Mouse (Mus musculus) heart, embryonic 11.5 days (tissue): ENCODE data around the gene Dlk2. TPM values are rescaled to one million over a fixed set of nuclear protein-coding genes. Genes with fewer than 3 reads are reported as not detected.

Source experiments
- ATAC-seq: fragments of 200-750 bp; cut with Nextera tagmentation; replicated peaks from 2 replicates; pipeline ENCODE4 v1.8.0; 2017; ENCODE audit warnings: moderate library complexity; ENCODE audit not compliant: insufficient number of reproducible peaks, low FRiP score, low TSS enrichment
- H3K27ac ChIP-seq: fragments of 300-500 bp; sonication (generic); 2 replicates; pipeline ENCODE4 v1.5.1; 2014; ENCODE audit warnings: mild to moderate bottlenecking, low read depth, low read length
- H3K27me3 ChIP-seq: fragments of 300-500 bp; sonication (generic); 2 replicates; pipeline ENCODE4 v1.6.1; 2014; ENCODE audit warnings: mild to moderate bottlenecking, low read length, mixed read lengths; ENCODE audit not compliant: control insufficient read depth, insufficient read depth
- H3K36me3 ChIP-seq: fragments of 300-500 bp; sonication (generic); 2 replicates; pipeline ENCODE4 v1.6.1; 2014; ENCODE audit warnings: mild to moderate bottlenecking, low read length, moderate library complexity, mixed read lengths; ENCODE audit not compliant: control insufficient read depth, insufficient read depth
- H3K4me1 ChIP-seq: fragments of 300-500 bp; sonication (generic); 2 replicates; pipeline ENCODE4 v1.6.1; 2014; ENCODE audit warnings: low read length; ENCODE audit not compliant: control insufficient read depth, insufficient read depth
- H3K4me2 ChIP-seq: fragments of 300-500 bp; sonication (generic); 2 replicates; pipeline ENCODE4 v1.6.1; 2014; ENCODE audit warnings: mild to moderate bottlenecking, moderate library complexity
- H3K4me3 ChIP-seq: fragments of 300-500 bp; sonication (generic); 2 replicates; pipeline ENCODE4 v1.5.1; 2014; ENCODE audit warnings: low read depth, low read length
- H3K9ac ChIP-seq: fragments of 300-500 bp; sonication (generic); 2 replicates; pipeline ENCODE4 v1.6.1; 2014; ENCODE audit warnings: mild to moderate bottlenecking, low read depth, low read length, moderate library complexity
- H3K9me3 ChIP-seq: fragments of 300-500 bp; sonication (generic); replicated peaks from 2 replicates; pipeline ENCODE4 v1.6.1; 2016; ENCODE audit warnings: low read length; ENCODE audit not compliant: control insufficient read depth
- WGBS: fragments of 180-500 bp; shearing (Covaris S2); extraction: QIAGEN DNeasy Blood & Tissue Kit; methylation state at CpG from one replicate; pipeline ENCODE4 v1.1.7; 2014; ENCODE audit not compliant: insufficient replicate concordance; 5-methylcytosine and 5-hydroxymethylcytosine counted together
- polyA plus RNA-seq: library from polyadenylated mRNA; unstranded; fragments of >200 nt; fragmentation: Nextera tagmentation; extraction: Ambion mirVana; gene quantifications from 2 replicates; pipeline ENCODE4 v1.2.1, GENCODE M21; 2014

Dlk2 gene
- polyA plus RNA-seq, 1 experiment from 2014 or later, result 0.27 TPM

DNA sequence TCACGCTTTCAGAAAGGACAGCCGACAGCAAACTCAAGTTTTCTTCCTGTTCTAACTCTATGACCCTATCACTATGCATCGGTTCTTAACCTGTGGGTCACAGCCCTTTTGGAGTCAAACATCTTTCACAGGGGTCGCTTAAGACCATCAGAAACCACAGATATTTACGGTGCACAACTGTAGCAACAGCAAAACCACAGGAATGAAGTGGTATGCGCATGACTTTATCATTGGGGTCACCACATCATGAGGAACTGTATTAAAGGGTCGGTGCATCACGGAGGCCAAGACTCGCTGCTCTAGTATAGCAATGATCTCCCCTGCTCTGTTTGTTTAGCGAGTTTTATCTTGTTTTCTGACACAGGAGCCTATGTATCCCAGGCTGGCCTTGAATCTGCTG is 18.6 kb downstream of the Dlk2 start:
- H3K9ac ChIP-seq, result no peak overlapping the region
- no peaks in the 10 kb centered on the region for H3K27me3 ChIP-seq
- H3K27ac ChIP-seq, result no peak overlapping the region
- no peaks in the 10 kb centered on the region for H3K9me3 ChIP-seq
- 84% methylated on average over 10 of the region's 10 CpGs for WGBS
- no peak overlapping the region for H3K4me2 ChIP-seq
- no peaks in the 10 kb centered on the region for H3K4me1 ChIP-seq
- ATAC-seq, result no peak
- no peak overlapping the region for H3K4me3 ChIP-seq
- no peaks in the 10 kb centered on the region for H3K36me3 ChIP-seq

DNA sequence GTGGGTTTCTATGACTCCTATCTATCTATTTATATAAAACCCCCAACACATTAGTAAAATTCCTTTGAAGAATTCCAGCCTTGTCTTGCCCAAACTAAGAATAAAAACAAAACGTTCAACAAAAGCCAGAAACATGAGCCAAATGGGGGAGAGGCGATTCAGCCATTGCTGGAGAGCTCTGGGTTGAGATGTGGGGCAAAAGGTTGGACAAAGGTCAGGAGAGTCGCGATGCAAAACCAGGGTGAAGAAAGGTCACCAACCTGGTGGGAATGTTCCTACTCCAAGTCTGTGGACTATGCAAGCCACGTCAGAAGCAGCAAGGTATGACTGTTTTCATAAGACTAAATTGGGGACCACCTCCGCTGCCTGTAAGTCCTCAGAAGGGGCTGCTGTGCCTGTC is 23.3 kb downstream of the Dlk2 start:
- Histone ChIP-seq H3K4me3 (no peak overlapping the region), H3K36me3 (peaks cover 5% of the 10 kb centered on the region), H3K27ac (no peak overlapping the region), H3K9ac (no peak overlapping the region), H3K9me3 (no peaks in the 10 kb centered on the region), H3K4me1 (no peaks in the 10 kb centered on the region), H3K4me2 (no peak overlapping the region), H3K27me3 (no peaks in the 10 kb centered on the region)
- no peak for ATAC-seq
- 70% methylated on average over 6 of the region's 6 CpGs for WGBS

DNA sequence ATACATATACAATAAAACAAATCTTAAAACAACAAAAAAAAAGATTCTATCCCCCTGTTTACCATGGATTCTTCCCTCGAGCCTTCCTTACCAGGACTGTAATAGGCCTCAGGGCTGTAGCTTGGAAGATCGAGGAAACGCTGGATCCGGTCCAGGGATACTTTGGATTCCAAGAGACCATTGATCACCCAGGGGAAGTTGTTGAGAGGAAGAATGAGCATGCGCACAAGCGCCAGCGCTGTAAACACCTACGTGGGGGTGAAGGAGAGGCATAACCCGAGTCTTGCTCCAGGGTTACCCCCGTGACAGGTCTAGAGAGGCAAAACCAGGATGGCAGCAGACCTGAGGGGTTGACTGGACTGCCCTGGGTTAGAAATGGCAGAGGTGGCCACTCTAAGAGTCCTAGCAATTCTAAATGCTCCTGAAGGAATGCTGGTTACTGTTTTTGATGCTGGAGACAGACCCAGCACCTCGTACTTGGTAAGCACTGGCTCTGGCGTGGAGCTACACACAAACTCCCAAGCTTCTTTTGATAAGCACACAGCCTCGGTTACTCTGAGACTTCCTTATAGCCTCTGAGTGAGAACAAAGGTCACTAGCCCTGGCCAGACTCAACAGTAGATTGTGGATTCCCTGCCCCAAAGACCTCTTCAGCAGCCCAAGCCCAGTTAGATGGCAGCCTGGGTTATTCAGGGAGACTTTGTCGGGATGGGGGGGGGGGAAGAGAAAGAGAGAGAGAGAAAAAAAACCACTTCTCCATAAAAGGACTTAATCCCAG is 25.0 kb downstream of the Dlk2 start:
- no peak overlapping the region for H3K9ac ChIP-seq
- H3K4me1 ChIP-seq, result peaks cover 4% of the 10 kb centered on the region; the same call in 1 of the 2 replicates
- no peaks in the 10 kb centered on the region for H3K9me3 ChIP-seq
- H3K27ac ChIP-seq, result no peak overlapping the region
- H3K36me3 ChIP-seq, result peaks cover 5% of the 10 kb centered on the region
- ATAC-seq, result no peak
- H3K4me2 ChIP-seq, result no peak overlapping the region
- H3K27me3 ChIP-seq, result no peaks in the 10 kb centered on the region
- H3K4me3 ChIP-seq, result no peak overlapping the region
- 83% methylated on average over 14 of the region's 14 CpGs for WGBS

DNA sequence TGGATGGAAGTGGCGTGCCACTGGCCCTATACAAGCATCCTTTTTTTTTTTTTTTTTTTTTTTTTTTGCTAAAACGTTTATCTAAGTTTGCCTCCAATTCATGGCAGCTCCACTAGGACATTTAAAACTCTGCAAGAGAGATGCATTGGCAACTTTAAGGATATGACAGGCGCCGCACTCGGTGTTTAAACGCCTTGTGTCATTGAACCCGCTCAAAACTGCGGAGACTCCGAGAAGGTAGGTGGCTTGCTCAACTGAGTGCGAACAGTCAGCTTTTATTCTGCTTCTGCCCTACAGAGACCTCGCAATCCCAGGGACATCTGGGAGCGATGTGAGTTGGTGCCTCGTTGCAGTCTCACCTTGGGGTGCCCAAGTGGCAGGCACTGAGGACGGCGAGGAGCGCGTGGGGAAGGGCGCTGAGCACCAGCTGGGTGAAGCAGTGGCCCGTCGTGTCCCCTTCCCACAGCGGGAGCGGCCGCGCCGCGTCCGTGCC is 30.2 kb downstream of the Dlk2 start:
- 2% methylated on average over 27 of the region's 27 CpGs for WGBS

DNA sequence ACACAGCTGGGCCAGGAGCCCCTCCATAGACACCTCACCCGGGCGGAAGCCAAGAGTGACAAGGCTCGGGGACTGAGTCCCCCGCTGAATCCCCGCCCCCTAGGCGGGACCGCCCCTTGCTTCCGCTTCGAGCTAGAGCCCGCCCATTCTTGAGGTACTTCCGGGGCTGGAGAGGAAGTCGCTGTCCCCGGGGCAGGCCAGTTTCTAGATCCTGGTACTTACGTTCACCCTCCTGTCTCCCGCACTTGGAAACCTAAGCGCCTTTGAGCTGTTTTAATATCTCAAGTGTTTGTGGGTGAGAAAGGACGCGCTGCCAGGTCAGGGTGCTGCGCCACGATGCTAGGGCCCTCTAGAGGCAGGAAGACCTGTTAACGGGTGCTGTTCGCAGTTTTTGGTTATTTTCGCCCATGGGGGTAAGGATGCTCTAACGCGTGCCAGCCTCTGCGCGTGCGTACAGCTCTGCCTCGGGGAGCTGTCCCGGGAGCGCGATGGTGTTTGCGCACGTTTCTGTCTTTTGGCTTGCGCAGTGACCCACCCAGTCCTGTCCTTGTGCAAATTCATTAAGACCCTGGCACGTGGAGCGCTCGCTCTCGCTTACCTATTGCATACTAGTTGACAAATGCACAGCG is 30.8 kb downstream of the Dlk2 start, which contains the start of gene Abcc10:
TSS of gene Abcc10 (minus strand) at position 447 of the 629 bp plus-strand sequence.
- H3K27ac ChIP-seq, result peak within 1 kb of the TSS; percentile 92
- under 1% methylated on average over 40 of the region's 40 CpGs for WGBS
- peak; percentile 93 for ATAC-seq
- peaks cover 6% of the 10 kb centered on the region for H3K4me1 ChIP-seq
- peak within 1 kb of the TSS; percentile 62 for H3K4me3 ChIP-seq
- H3K4me2 ChIP-seq, result peak within 1 kb of the TSS; percentile 87
- H3K9me3 ChIP-seq, result no peaks in the 10 kb centered on the region
- H3K9ac ChIP-seq, result peak within 1 kb of the TSS; percentile 78
- no peaks in the 10 kb centered on the region for H3K27me3 ChIP-seq
- H3K36me3 ChIP-seq, result no peaks in the 10 kb centered on the region

More for the DNA sequence above, 30.2 kb downstream of the Dlk2 start:
- Histone ChIP-seq H3K9ac (peak overlapping the region; percentile 78), H3K4me3 (peak overlapping the region; percentile 62), H3K36me3 (no peaks in the 10 kb centered on the region), H3K4me1 (peaks cover 6% of the 10 kb centered on the region), H3K4me2 (peak overlapping the region; percentile 87), H3K9me3 (no peaks in the 10 kb centered on the region), H3K27ac (peak overlapping the region; percentile 92), H3K27me3 (no peaks in the 10 kb centered on the region)
- no peak for ATAC-seq

DNA sequence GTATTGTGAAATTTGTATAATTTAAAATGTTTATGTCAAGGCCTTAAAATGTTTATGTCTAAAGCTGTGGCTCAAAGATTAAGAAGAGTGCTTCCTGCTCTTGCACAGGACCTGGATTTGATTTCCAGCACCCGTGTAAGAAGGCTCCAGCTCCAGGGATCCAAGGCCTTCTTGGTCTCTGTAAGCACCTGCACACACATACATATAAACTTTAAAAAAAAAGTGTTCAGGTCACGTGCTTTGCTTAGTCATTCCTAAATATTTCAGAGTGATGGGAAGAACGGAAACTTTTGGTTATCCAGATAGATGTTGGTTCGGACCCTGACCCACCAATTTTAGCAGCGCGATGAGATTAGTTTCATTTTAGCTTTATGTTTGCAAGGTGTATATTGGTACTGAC is 31.5 kb downstream of the Dlk2 start:
- Histone ChIP-seq H3K4me3 (peak overlapping the region; percentile 62), H3K9me3 (no peaks in the 10 kb centered on the region), H3K27ac (peak overlapping the region; percentile 92; the same call in 1 of the 2 replicates), H3K36me3 (no peaks in the 10 kb centered on the region), H3K9ac (peak overlapping the region; percentile 78; the same call in 1 of the 2 replicates), H3K4me1 (peaks cover 6% of the 10 kb centered on the region), H3K4me2 (peak overlapping the region; percentile 87), H3K27me3 (no peaks in the 10 kb centered on the region)
- 75% methylated on average over 6 of the region's 6 CpGs for WGBS
- ATAC-seq, result no peak

GRCm38 (mm10) chr17:46336475-46336874 is 39.3 kb downstream of the Dlk2 start:
- ATAC-seq, result no peak
- no peak overlapping the region for H3K4me2 ChIP-seq
- WGBS, result 17% methylated on average over 5 of the region's 5 CpGs
- H3K9ac ChIP-seq, result no peak overlapping the region
- no peaks in the 10 kb centered on the region for H3K27me3 ChIP-seq
- no peaks in the 10 kb centered on the region for H3K36me3 ChIP-seq
- no peaks in the 10 kb centered on the region for H3K9me3 ChIP-seq
- no peak overlapping the region for H3K4me3 ChIP-seq
- no peaks in the 10 kb centered on the region for H3K4me1 ChIP-seq
- no peak overlapping the region for H3K27ac ChIP-seq

- ATAC-seq, result no peak
- Histone ChIP-seq H3K27me3 (no peaks in the 10 kb centered on the region), H3K36me3 (no peaks in the 10 kb centered on the region), H3K4me1 (no peaks in the 10 kb centered on the region), H3K9me3 (no peaks in the 10 kb centered on the region; the same call in 1 of the 2 replicates), H3K4me2 (no peak overlapping the region), H3K4me3 (no peak overlapping the region), H3K9ac (no peak overlapping the region), H3K27ac (no peak overlapping the region)
- WGBS, result 48% methylated on average over 7 of the region's 7 CpGs
Observed at GRCm38 (mm10) chr17:46341208-46341607, 44.0 kb downstream of the Dlk2 start.
